ENCODE assay signal across 19 mouse cellular contexts in the genomic region with DNA sequence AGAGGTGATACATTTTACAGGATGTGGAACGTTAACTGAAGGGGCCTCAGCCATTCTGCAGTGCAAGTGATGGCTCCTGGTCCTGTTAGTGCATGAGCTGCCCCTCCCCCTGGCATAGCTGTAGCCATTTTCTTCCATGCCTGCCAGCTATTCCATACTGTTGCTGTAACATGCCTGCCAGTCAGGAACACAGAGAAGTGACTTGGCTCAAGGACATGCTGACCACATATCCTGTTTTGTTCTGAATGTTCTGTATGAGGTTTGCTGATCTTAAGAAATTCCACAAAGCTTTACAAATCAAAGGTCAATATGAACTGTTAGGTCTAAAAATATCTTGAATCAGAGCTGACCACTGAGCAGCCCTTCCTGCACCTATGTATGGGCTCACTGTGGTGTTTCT. TPM values are rescaled to one million over a fixed set of nuclear protein-coding genes. Genes with fewer than 3 reads are reported as not detected.
DNase-seq lines count a peak whose midpoint lies in the region; TF ChIP-seq lines count a peak whose summit lies in the region.
"Had no signal": no experiment of that assay in that cellular context is flagged by ENCODE, and none has a peak within 500 bp of the region (broad histone marks: within the 10 kb centered on the region; RNA-seq: fewer than 3 reads in every experiment).

No protein-coding gene starts in this region.

- H3K36me3 ChIP-seq in liver, adult 2 months (ENCODE audit: control insufficient read depth, insufficient read depth, low read length), result no peaks in the 10 kb centered on the region
- H3K36me3 ChIP-seq in spleen, adult 2 months (ENCODE audit: control insufficient read depth, insufficient read depth, low read length), result no peaks in the 10 kb centered on the region
- H3K36me3 ChIP-seq: embryonic facial prominence, embryonic 12.5 days; hindbrain, embryonic 10.5 days; limb, embryonic 12.5 days; stomach, embryonic 15.5 days had no signal

- H3K79me2 ChIP-seq in liver, adult 2 months (ENCODE audit: control insufficient read depth, insufficient read depth, low read length), result no peaks in the 10 kb centered on the region; the same call in 1 of the 2 replicates

- DNase-seq in adrenal gland, postnatal 36 days, result peak; percentile 16 to 45
- DNase-seq in adrenal gland, adult 8-10 months, result no peak
- peak; percentile 70 for DNase-seq in liver, adult 2 months (ENCODE audit: extremely low read depth, low read depth, low spot score)
- DNase-seq in liver, result no peak
- no peak for DNase-seq in spleen, adult 2 months (ENCODE audit: low read depth in 1 of 2, low spot score in 2 of 2)
- no peak for DNase-seq in spleen, postnatal 36 days (ENCODE audit: low spot score in 2 of 2)
- DNase-seq in frontal cortex, postnatal 10 days (ENCODE audit: low spot score in 2 of 2), result no peak
- DNase-seq: cerebellum, adult 9-10 months; gastrocnemius, postnatal 36 days; kidney, adult 11 months; right cerebral cortex, postnatal 14 days; spleen, adult 18-20 months; thymus, adult 18-20 months; thymus, postnatal 4 days had no signal

- peak overlapping the region; percentile 97 for H3K27ac ChIP-seq in liver, adult 2 months (replicated peaks; ENCODE audit: insufficient read depth, low read depth, low read length)
- peak overlapping the region; percentile 26; the same call in 1 of the 2 replicates for H3K27ac ChIP-seq in spleen, adult 2 months (ENCODE audit: insufficient read depth, low read length)
- H3K27ac ChIP-seq: embryonic facial prominence, embryonic 12.5 days; hindbrain, embryonic 10.5 days; limb, embryonic 12.5 days; stomach, embryonic 15.5 days had no signal

- peaks cover 33% of the 10 kb centered on the region for H3K4me1 ChIP-seq in liver, adult 2 months (ENCODE audit: control insufficient read depth, insufficient read depth, low read length)
- H3K4me1 ChIP-seq in spleen, adult 2 months (ENCODE audit: control insufficient read depth, insufficient read depth, insufficient read length), result no peaks in the 10 kb centered on the region
- H3K4me1 ChIP-seq: embryonic facial prominence, embryonic 12.5 days; hindbrain, embryonic 10.5 days; limb, embryonic 12.5 days; stomach, embryonic 15.5 days had no signal

- peak overlapping the region; percentile 44; the same call in 1 of the 2 replicates for H3K9ac ChIP-seq in liver, adult 2 months (ENCODE audit: low read depth, low read length)
- H3K9ac ChIP-seq: embryonic facial prominence, embryonic 12.5 days; limb, embryonic 12.5 days; stomach, embryonic 15.5 days had no signal

- H3K27me3 ChIP-seq in liver, adult 2 months (ENCODE audit: control insufficient read depth, insufficient read depth, low read length), result no peaks in the 10 kb centered on the region
- no peaks in the 10 kb centered on the region for H3K27me3 ChIP-seq in spleen, adult 2 months (ENCODE audit: control insufficient read depth, insufficient read depth, low read length)
- H3K27me3 ChIP-seq: embryonic facial prominence, embryonic 12.5 days; limb, embryonic 12.5 days; stomach, embryonic 15.5 days had no signal

- H3K4me3 ChIP-seq in liver, adult 2 months (ENCODE audit: insufficient read depth, low read depth, low read length), result no peak overlapping the region
- no peak overlapping the region for H3K4me3 ChIP-seq in spleen, adult 2 months (ENCODE audit: extremely low read depth, insufficient read depth, insufficient read length)
- H3K4me3 ChIP-seq: embryonic facial prominence, embryonic 12.5 days; erythroblast, embryonic 14.5 days; hindbrain, embryonic 10.5 days; limb, embryonic 12.5 days; stomach, embryonic 15.5 days had no signal

- 17% methylated on average over 1 of the region's 1 CpGs for WGBS in liver, adult 2 months
- WGBS in spleen, adult 2 months, result 56% methylated on average over 1 of the region's 1 CpGs

- TF ChIP-seq CTCF in liver, adult 2 months (IDR thresholded peaks at IDR 0.05; ENCODE audit: low read depth, low read length), result no peak
- TF ChIP-seq CTCF in spleen, adult 2 months (IDR thresholded peaks at IDR 0.05; ENCODE audit: extremely low read depth, insufficient read depth, insufficient read length, insufficient replicate concordance), result no peak

- no peak for TF ChIP-seq POLR2A in liver, adult 2 months (IDR thresholded peaks at IDR 0.05; ENCODE audit: extremely low read depth, insufficient read depth, low read length)
- TF ChIP-seq POLR2A in spleen, adult 2 months (IDR thresholded peaks at IDR 0.05; ENCODE audit: low read depth, low read length), result no peak

RNA-seq across cellular contexts. Expression of gene Kyat1, which starts 7.3 kb away (rescaled TPM):
- total RNA-seq in adrenal gland, postnatal 36 days (2021), result 10 to 100 TPM; 20.7 to 28.2 TPM
- 10 to 100 TPM; 21.3 to 27.4 (median 22.8) TPM for total RNA-seq in adrenal gland, adult 8-10 months (2022)
- total RNA-seq in liver, adult 2 months (2014; rRNA removed), result 169 and 184 TPM in 2 replicates
- polyA plus RNA-seq in liver, adult 2 months (2012; rRNA removed), result 267 and 378 TPM in 2 replicates
- polyA plus RNA-seq in spleen, adult 2 months (2012; rRNA removed), result 9.7 and 11.5 TPM in 2 replicates

RNA-seq across cellular contexts. Expression of gene Lrrc8a, which starts 24.6 kb away (rescaled TPM):
- 10 to 100 TPM; 57.6 to 75.2 TPM for total RNA-seq in adrenal gland, postnatal 36 days (2021)
- 10 to 100 TPM; 54.6 to 63.0 (median 57.8) TPM for total RNA-seq in adrenal gland, adult 8-10 months (2022)
- total RNA-seq in liver, adult 2 months (2014; rRNA removed), result 8.5 and 14.0 TPM in 2 replicates
- polyA plus RNA-seq in liver, adult 2 months (2012; rRNA removed), result 22.6 and 24.1 TPM in 2 replicates
- polyA plus RNA-seq in spleen, adult 2 months (2012; rRNA removed), result 22.1 and 25.6 TPM in 2 replicates

RNA-seq across cellular contexts. Expression of gene Gm28035, which starts 27.4 kb away (rescaled TPM):
- 1 to 10 TPM; 1.3 to 2.1 TPM for total RNA-seq in adrenal gland, postnatal 36 days (2021)
- 1 to 10 TPM in 3 of 4 experiments, under 1 TPM in 1; 0.58 to 5.3 (median 2.8) TPM for total RNA-seq in adrenal gland, adult 8-10 months (2022)
- 4.2 and 5.1 TPM in 2 replicates for total RNA-seq in liver, adult 2 months (2014; rRNA removed)
- polyA plus RNA-seq in liver, adult 2 months (2012; rRNA removed), result 5.9 and 8.6 TPM in 2 replicates
- 6.0 and 9.6 TPM in 2 replicates for polyA plus RNA-seq in spleen, adult 2 months (2012; rRNA removed)
- polyA plus RNA-seq: erythroblast, embryonic 14.5 days; hindbrain, embryonic 10.5 days; limb, embryonic 12.5 days had no signal

RNA-seq across cellular contexts. Expression of gene Spout1, which starts 34.7 kb away (rescaled TPM):
- total RNA-seq in adrenal gland, postnatal 36 days (2021), result 10 to 100 TPM; 22.4 to 26.0 TPM
- total RNA-seq in adrenal gland, adult 8-10 months (2022), result 10 to 100 TPM; 22.9 to 28.7 (median 28.4) TPM
- total RNA-seq in liver, adult 2 months (2014; rRNA removed), result 12.9 and 13.1 TPM in 2 replicates
- polyA plus RNA-seq in liver, adult 2 months (2012; rRNA removed), result 14.0 and 14.9 TPM in 2 replicates
- polyA plus RNA-seq in spleen, adult 2 months (2012; rRNA removed), result 19.1 and 23.3 TPM in 2 replicates

RNA-seq across cellular contexts. Expression of gene Endog, which starts 41.7 kb away (rescaled TPM):
- 10 to 100 TPM; 33.0 to 44.2 TPM for total RNA-seq in adrenal gland, postnatal 36 days (2021)
- total RNA-seq in adrenal gland, adult 8-10 months (2022), result 10 to 100 TPM; 21.9 to 43.0 (median 31.0) TPM
- total RNA-seq in liver, adult 2 months (2014; rRNA removed), result 78.7 and 101 TPM in 2 replicates
- polyA plus RNA-seq in liver, adult 2 months (2012; rRNA removed), result 122 and 132 TPM in 2 replicates
- polyA plus RNA-seq in spleen, adult 2 months (2012; rRNA removed), result 19.4 and 33.0 TPM in 2 replicates

Comparison
In these comparisons a context has a peak if more than half of its experiments do, and no peak if none do; other contexts are left out.
1. DNase-seq: peak in adrenal gland, postnatal 36 days (2 of 2) and liver, adult 2 months (single experiment); none in adrenal gland, adult 8-10 months (single experiment), liver (single experiment), spleen, adult 2 months (0 of 2), spleen, postnatal 36 days (0 of 2) and frontal cortex, postnatal 10 days (0 of 2).